Mouse (Mus musculus) heart, postnatal 0 days (tissue): ENCODE results near the gene Cwc27. TPM values are rescaled to one million over a fixed set of nuclear protein-coding genes. Genes with fewer than 3 reads are reported as not detected.

Source experiments
- ATAC-seq: fragments of 200-750 bp; cut with Nextera tagmentation; 2 replicates; pipeline ENCODE4 v1.8.0; 2017; ENCODE audit warnings: low read depth, moderate number of reproducible peaks, moderate library complexity; ENCODE audit not compliant: insufficient read depth
- DNase-seq: peaks from one replicate; pipeline ENCODE4 v3.0.0-alpha.2; 2016; ENCODE audit warnings: low spot score
- H3K27ac ChIP-seq: fragments of 300-500 bp; sonication (generic); 2 replicates; pipeline ENCODE4 v1.5.1; 2014; ENCODE audit warnings: low read depth, mild to moderate bottlenecking
- H3K27me3 ChIP-seq: fragments of 300-500 bp; sonication (generic); 2 replicates; pipeline ENCODE4 v1.6.1; 2014; ENCODE audit warnings: low read length, mixed read lengths; ENCODE audit not compliant: control insufficient read depth, insufficient read depth
- H3K36me3 ChIP-seq: fragments of 300-500 bp; sonication (generic); replicated peaks from 2 replicates; pipeline ENCODE4 v1.6.1; 2014; ENCODE audit warnings: low read length, mixed read lengths; ENCODE audit not compliant: control insufficient read depth, insufficient read depth
- H3K4me1 ChIP-seq: fragments of 300-500 bp; sonication (generic); 2 replicates; pipeline ENCODE4 v1.6.1; 2014; ENCODE audit warnings: antibody characterized with exemption; ENCODE audit not compliant: control insufficient read depth, insufficient read depth
- H3K4me2 ChIP-seq: fragments of 300-500 bp; sonication (generic); 2 replicates; pipeline ENCODE4 v1.6.1; 2014; ENCODE audit warnings: low read depth, mild to moderate bottlenecking, low read length, moderate library complexity
- H3K4me3 ChIP-seq: fragments of 300-500 bp; sonication (generic); 2 replicates; pipeline ENCODE4 v1.5.1; 2014; ENCODE audit warnings: low read depth, low read length
- H3K9ac ChIP-seq: fragments of 300-500 bp; sonication (generic); replicated peaks from 2 replicates; pipeline ENCODE4 v1.6.1; 2014; ENCODE audit warnings: low read depth, low read length, mixed read lengths
- H3K9me3 ChIP-seq: fragments of 300-500 bp; sonication (generic); replicated peaks from 2 replicates; pipeline ENCODE4 v1.6.1; 2016; ENCODE audit warnings: low read length; ENCODE audit not compliant: control insufficient read depth
- CTCF ChIP-seq: IDR thresholded peaks from 2 replicates; pipeline ENCODE4 v1.5.1; 2016; ENCODE audit warnings: antibody characterized with exemption, control low read depth, low read depth
- EP300 ChIP-seq: IDR thresholded peaks from 2 replicates; pipeline ENCODE4 v1.6.1; 2016; ENCODE audit warnings: antibody characterized with exemption, low read depth
- WGBS: fragments of 180-500 bp; shearing (Covaris S2); extraction: QIAGEN DNeasy Blood & Tissue Kit; methylation state at CpG from one replicate; pipeline ENCODE4 v1.1.7; 2014; 5-methylcytosine and 5-hydroxymethylcytosine counted together
- polyA plus RNA-seq: library from polyadenylated mRNA; unstranded; fragments of >200 nt; fragmentation: Nextera tagmentation; extraction: Ambion mirVana; gene quantifications from 2 replicates; pipeline ENCODE4 v1.2.1, GENCODE M21; 2015
- total RNA-seq: library from RNA; depleted of rRNA; stranded (reverse); fragments of >200 nt; gene quantifications from 2 replicates; pipeline ENCODE4 v1.2.3, GENCODE M21; 2014; ENCODE audit warnings: low replicate concordance; rRNA removed

Cwc27 gene
- total and polyA plus RNA-seq, 2 experiments from 2014 or later = 21.4 to 26.5 TPM

DNA sequence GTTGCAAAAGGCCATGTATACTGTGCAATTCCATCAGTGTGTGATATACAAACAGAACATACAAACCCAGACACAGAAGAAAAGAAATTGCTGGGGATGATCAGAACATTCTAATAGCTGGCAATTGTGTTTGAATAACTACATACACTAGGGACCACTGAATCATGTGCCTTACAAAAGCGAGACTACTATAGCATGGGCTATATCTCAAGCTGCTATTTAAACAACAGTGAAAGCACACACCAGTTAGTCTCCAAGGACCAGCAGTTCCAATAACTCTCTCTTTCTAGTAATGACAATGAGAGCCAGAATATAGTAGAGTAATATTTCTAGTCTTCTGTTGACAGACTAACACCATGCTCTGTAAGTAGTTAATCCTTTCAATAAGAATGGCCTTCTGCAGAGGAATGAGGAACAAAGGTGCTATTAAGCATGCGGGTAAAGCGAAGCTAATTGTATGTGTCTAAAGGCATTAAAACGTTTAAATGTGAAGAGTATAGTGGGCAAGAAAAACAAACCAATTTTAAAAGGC is 222.1 kb downstream of the Cwc27 start:
- Histone ChIP-seq H3K9me3 (no peaks in the 10 kb centered on the region), H3K4me2 (no peak overlapping the region), H3K36me3 (no peaks in the 10 kb centered on the region), H3K4me1 (no peaks in the 10 kb centered on the region), H3K27ac (no peak overlapping the region), H3K4me3 (no peak overlapping the region), H3K9ac (no peak overlapping the region), H3K27me3 (no peaks in the 10 kb centered on the region)
- TF ChIP-seq CTCF (no peak), EP300 (no peak)
- DNase-seq (no peak), ATAC-seq (no peak)
- 82% methylated on average over 4 of the region's 4 CpGs for WGBS

DNA sequence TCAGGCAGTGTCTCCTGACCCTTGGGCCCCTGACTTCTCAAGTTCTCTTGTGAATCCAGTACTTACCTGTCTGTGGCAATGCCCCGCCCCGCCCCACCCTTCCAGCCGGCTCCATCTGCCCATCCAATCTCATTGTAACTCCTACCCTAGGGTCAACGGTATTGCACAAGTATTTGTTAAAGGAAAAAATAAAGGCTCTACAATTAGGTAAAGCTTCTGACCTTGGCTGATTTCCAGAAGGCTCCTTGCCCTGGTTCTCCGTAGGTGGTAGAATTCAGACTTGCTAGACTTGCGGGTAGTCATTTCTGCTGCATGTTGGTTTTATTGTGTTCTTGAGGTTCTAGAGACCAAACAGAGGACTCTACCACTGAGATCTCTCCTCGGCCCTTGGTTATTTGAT is 226.0 kb downstream of the Cwc27 start:
- 86% methylated on average over 7 of the region's 7 CpGs for WGBS
- Histone ChIP-seq H3K27me3 (no peaks in the 10 kb centered on the region), H3K9me3 (no peaks in the 10 kb centered on the region), H3K4me1 (no peaks in the 10 kb centered on the region), H3K4me2 (no peak overlapping the region), H3K27ac (no peak overlapping the region), H3K4me3 (no peak overlapping the region), H3K9ac (no peak overlapping the region), H3K36me3 (no peaks in the 10 kb centered on the region)
- TF ChIP-seq EP300 (no peak), CTCF (no peak)
- DNase-seq = no peak
- ATAC-seq = no peak

DNA sequence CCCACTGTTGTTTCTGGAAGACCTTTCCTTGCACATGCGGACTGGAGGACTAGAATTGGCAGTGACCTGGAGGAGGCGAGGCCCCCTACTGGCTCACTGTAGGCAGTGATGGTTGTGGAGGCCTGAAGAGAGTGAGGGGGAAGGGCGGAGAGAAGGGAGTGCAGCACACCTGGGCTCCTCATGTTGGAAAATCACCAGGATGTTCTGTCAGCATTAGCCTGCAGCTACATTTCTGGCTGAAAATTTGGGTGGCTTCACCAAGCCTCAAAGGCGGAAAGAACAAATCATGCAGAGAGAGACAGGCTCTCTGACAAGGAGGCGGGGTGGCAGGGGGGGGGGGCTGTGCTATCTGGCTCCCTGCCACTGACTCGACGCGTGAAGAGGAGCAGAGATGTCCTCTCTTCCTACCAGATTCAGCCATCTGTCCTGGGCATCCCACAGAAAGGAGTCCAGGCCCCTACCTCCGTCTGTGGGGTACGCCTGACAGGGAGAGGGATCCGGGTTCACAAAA is 226.8 kb downstream of the Cwc27 start:
- Histone ChIP-seq H3K9ac (no peak overlapping the region), H3K4me1 (no peaks in the 10 kb centered on the region), H3K27ac (no peak overlapping the region), H3K9me3 (no peaks in the 10 kb centered on the region), H3K4me3 (no peak overlapping the region), H3K4me2 (no peak overlapping the region), H3K27me3 (no peaks in the 10 kb centered on the region), H3K36me3 (no peaks in the 10 kb centered on the region)
- no peak for ATAC-seq
- TF ChIP-seq EP300 (no peak), CTCF (peak; percentile 22; the same call in 1 of the 2 replicates)
- WGBS = 44% methylated on average over 11 of the region's 11 CpGs
- DNase-seq = no peak

DNA sequence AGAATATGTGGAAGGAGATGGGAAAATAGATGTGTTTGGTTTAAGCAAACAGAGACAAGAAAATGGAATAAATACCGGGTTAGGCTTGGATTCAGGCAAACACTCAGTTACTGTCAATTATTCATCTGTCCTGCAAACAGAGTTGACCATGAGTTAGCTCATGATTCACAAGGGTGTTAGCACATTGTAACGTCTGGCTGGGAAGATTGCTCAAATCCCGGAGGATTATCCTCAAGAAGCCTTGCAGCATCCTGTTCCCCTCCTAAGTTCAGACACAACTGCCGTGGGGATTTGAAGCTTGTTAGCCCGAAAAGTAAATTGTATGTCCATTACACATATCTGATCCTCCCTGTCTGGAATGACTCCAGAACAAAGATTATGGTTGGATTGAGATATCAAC is 228.6 kb downstream of the Cwc27 start:
- Histone ChIP-seq H3K4me1 (no peaks in the 10 kb centered on the region), H3K9ac (no peak overlapping the region), H3K4me3 (no peak overlapping the region), H3K27ac (no peak overlapping the region), H3K36me3 (no peaks in the 10 kb centered on the region), H3K4me2 (no peak overlapping the region), H3K9me3 (no peaks in the 10 kb centered on the region), H3K27me3 (no peaks in the 10 kb centered on the region)
- DNase-seq (no peak), ATAC-seq (no peak)
- no peak for TF ChIP-seq EP300
- 77% methylated on average over 5 of the region's 5 CpGs for WGBS

Other genes starting within 250 kb of the Cwc27 start
- 8.1 and 20.3 TPM in 2 replicates for gene Srek1ip1, start 24.7 kb downstream of the Cwc27 start, total RNA-seq
- 18.8 and 19.7 TPM in 2 replicates for gene Srek1ip1, start 24.7 kb downstream of the Cwc27 start, polyA plus RNA-seq
- gene Shisal2b, start 46.8 kb upstream of the Cwc27 start, total RNA-seq = not detected in 2 replicates
- not detected in 2 replicates for gene Shisal2b, start 46.8 kb upstream of the Cwc27 start, polyA plus RNA-seq
- 1.8 and 2.6 TPM in 2 replicates for gene Rgs7bp, start 237.8 kb upstream of the Cwc27 start, total RNA-seq
- 2.7 and 3.1 TPM in 2 replicates for gene Rgs7bp, start 237.8 kb upstream of the Cwc27 start, polyA plus RNA-seq